Mouse (Mus musculus) CD4-positive naive resting alpha-beta T cell, adult 76 days (primary cell): ENCODE measurements around the gene Dnajc15. TPM values are rescaled to one million over a fixed set of nuclear protein-coding genes. Genes with fewer than 3 reads are reported as not detected.

Source experiments
- total RNA-seq: library from RNA; stranded (reverse); gene quantifications from one replicate; pipeline ENCODE4 v1.2.4, GENCODE M21; 2023

The Dnajc15 gene
- total RNA-seq: 41.4 TPM

GRCm38 (mm10) chr14:77874304-77875241, at the start of gene Dnajc15:
TSS of gene Dnajc15 (minus strand) at chr14:77875125.

DNA sequence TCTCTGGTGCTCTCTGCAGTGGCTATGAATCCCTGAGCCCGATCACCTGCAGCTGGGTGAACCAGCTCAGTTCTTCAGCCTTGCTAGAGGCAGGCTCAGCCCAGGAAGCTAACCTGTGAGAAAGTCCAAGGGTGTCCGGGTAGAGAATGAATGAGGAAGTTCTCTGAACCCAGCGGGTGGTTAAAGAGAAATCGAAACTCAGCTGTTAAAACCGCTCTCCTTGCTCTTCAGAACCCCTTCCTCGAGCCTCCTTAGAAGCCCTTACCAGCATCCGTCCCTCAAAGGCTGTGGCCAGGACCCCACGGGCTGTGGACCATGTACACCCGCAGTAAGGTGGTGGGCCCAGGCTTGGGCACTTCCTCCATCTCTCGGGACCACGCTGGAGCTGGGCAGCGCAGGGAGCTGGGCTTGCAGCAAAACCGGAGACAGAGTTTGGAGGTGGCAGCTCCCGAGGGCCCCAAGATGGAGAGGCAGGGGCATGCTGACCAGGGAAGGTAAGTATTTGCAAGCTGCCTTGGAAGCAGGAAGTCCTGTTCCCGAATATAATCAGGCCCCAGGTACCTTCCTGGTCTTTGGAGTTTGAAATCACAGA, 29.3 kb upstream of the Dnajc15 start, which contains the start of gene Epsti1:
Gene Epsti1, plus strand, starts transcription at position 69 of the 592 bp plus-strand sequence.

Other genes with a start within 250 kb of the Dnajc15 start
- gene Epsti1, start 29.1 kb upstream of the Dnajc15 start, total RNA-seq: 49.7 TPM
- not detected for gene Fam216b, start 213.9 kb upstream of the Dnajc15 start, total RNA-seq